Mouse (Mus musculus) hindbrain, embryonic 16.5 days (tissue): ENCODE data around the gene Tjp1. TPM values are rescaled to one million over a fixed set of nuclear protein-coding genes. Genes with fewer than 3 reads are reported as not detected.

ENCODE experiments used
- polyA plus RNA-seq: library from polyadenylated mRNA; unstranded; fragments of >200 nt; fragmentation: Nextera tagmentation; extraction: Ambion mirVana; gene quantifications from 2 replicates; pipeline ENCODE4 v1.2.1, GENCODE M21; 2015

Gene Tjp1
- polyA plus RNA-seq, 1 experiment from 2014 or later, result 24.5 TPM

Other genes with a start within 250 kb of the Tjp1 start
- 19.7 and 20.7 TPM in 2 replicates for gene Tarsl2, start 117.1 kb upstream of the Tjp1 start, polyA plus RNA-seq
- gene Tm2d3, start 163.4 kb upstream of the Tjp1 start, polyA plus RNA-seq, result 89.4 and 91.0 TPM in 2 replicates